Mouse (Mus musculus) lung, adult 10 weeks (tissue): ENCODE data around the gene Higd1a. TPM values are rescaled to one million over a fixed set of nuclear protein-coding genes. Genes with fewer than 3 reads are reported as not detected.

Experiments used
- polyA plus RNA-seq: library from polyadenylated mRNA; stranded (reverse); fragments of 350-450 nt; fragmentation: Illumina TruSeq; extraction: RNeasy Lipid Tissue Mini Kit (QIAGEN cat#74804); gene quantifications from one replicate; pipeline ENCODE4 v1.2.3, GENCODE M21; 2014; ENCODE audit warnings: low read depth, low replicate concordance; ENCODE audit not compliant: insufficient read depth

The Higd1a gene
- polyA plus RNA-seq, result 78.8 TPM

DNA sequence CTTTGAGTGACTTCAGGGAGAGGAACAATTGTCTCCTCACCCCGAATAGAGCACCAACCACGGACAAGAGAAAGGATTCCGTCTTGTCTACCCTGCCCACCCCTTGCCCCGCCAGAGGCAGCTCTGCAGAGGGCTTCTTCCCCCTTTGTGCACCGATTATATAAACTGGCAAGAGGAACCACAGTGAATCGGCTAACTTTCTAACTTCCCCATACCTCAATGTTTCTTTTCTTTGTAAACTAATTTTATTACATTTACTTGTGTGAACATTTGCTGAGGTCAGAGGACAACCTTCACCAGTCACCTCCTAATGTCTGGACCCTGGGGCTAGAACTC lies at the start of gene Higd1a:
Higd1a (minus strand) TSS at position 210 of the 336 bp plus-strand sequence.

DNA sequence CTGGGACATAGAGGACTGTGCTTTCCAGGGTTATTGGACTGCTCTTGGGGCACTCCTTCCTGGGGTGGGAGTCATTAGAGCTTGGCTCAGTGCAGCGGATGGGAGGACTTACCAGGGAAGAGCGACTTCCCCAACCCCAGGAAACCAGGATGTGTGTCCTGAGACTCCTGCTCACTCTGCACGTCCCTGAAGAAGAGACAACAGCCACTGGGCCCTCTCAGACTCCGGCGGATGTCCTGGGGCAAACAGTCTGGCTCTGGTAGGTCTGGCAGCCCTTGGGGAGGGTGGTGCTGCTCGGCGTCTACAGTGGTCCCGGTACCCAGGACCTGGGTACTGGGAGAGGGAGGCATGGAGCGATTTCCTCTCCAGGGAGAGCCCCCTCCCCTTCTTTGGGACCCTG lies 40.1 kb upstream of the Higd1a start, which contains the start of gene Ackr2:
Ackr2 (plus strand) TSS at position 111 of the 400 bp plus-strand sequence.

DNA sequence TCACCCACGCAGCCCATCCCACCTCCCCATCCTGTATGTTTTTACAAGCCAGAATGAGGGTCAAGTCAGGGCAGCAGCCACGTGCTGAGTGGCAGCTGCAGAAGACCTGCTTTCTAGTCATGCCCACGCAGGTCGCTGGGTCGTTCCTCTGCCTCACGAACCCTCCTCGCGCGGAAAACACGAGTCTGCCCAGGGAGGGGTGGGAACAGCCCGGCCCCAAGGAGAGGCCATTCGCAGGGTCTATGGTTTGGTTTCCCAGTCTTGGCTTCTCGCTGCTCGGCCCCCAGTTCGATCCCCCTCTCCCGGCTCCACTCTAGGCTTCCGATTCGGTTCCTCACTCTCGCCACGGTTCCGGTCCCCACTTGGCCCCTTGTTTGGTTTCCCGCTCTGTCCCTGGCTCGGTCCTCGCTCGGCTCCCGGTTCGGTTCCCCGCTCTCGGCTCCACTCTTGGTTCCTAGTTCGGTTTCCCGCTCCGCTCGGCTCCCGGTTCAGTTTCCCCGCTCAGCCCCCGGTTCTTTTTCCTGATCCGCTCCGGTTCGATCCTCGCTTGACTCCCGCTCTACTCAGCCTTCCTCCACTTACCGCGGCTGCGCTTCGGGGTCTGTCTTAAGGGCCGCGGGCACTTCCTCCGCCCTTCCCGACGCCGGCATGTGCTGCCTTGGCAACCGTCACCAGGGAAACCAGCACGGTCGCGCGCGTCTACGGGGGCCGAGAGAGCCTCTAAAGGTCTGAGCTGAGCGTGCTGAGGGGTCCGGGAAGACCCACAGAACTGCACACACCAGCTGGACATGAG lies 19.1 kb downstream of the Higd1a start, which contains the start of gene Ccdc13:
Ccdc13 (minus strand) TSS at position 633 of the 793 bp plus-strand sequence.

Other genes starting within 250 kb of the Higd1a start
- gene Lyzl4, start 216.3 kb downstream of the Higd1a start, polyA plus RNA-seq, result 0.93 TPM
- 1.3 TPM for gene Vipr1, start 215.6 kb downstream of the Higd1a start, polyA plus RNA-seq
- 3.3 TPM for gene Sec22c, start 152.9 kb downstream of the Higd1a start, polyA plus RNA-seq
- gene Ss18l2, start 148.0 kb downstream of the Higd1a start, polyA plus RNA-seq, result 55.8 TPM
- 14.5 TPM for gene Nktr, start 139.2 kb downstream of the Higd1a start, polyA plus RNA-seq
- gene Zfp651, start 99.0 kb downstream of the Higd1a start, polyA plus RNA-seq, result 14.6 TPM
- gene Klhl40, start 80.8 kb downstream of the Higd1a start, polyA plus RNA-seq, result 0.19 TPM
- gene Hhatl, start 65.9 kb downstream of the Higd1a start, polyA plus RNA-seq, result 2.0 TPM
- 2.1 TPM for gene Ccdc13, start 18.9 kb downstream of the Higd1a start, polyA plus RNA-seq
- gene Ackr2, start 40.0 kb upstream of the Higd1a start, polyA plus RNA-seq, result 12.2 TPM
- 0.27 TPM for gene Cyp8b1, start 57.9 kb upstream of the Higd1a start, polyA plus RNA-seq
- gene Fam198a, start 92.6 kb upstream of the Higd1a start, polyA plus RNA-seq, result 2.8 TPM
- 4.9 TPM for gene Pomgnt2, start 138.7 kb upstream of the Higd1a start, polyA plus RNA-seq